Mouse (Mus musculus) heart, adult 2 months (tissue): ENCODE measurements at regions not wholly inside any gene's neighbourhood (a gene's known extent, or its start where the extent isn't known, plus 50 kb on each side); places are given as distances from the start of the nearest gene placed in this dataset.

Source experiments
- DNase-seq, 2 experiments: peaks; one replicate each; pipeline ENCODE4 v3.0.0; 2021
- H3K27ac ChIP-seq: fragments of 200-600 bp; 2 replicates; pipeline ENCODE4 v1.8.1; 2022
- H3K27me3 ChIP-seq: fragments of 200-500 bp; 2 replicates; pipeline ENCODE4 v1.6.1; 2012; ENCODE audit warnings: mild to moderate bottlenecking, low read length, inconsistent platforms, mixed read lengths; ENCODE audit not compliant: control insufficient read depth, insufficient read depth
- H3K36me3 ChIP-seq: fragments of 200-500 bp; 2 replicates; pipeline ENCODE4 v1.6.1; 2012; ENCODE audit warnings: low read length, inconsistent platforms; ENCODE audit not compliant: control insufficient read depth, insufficient read depth
- H3K4me1 ChIP-seq: fragments of 200-500 bp; 2 replicates; pipeline ENCODE4 v1.6.1; 2011; ENCODE audit warnings: low read length; ENCODE audit not compliant: control insufficient read depth, insufficient read depth
- H3K4me3 ChIP-seq: fragments of 200-600 bp; 2 replicates; pipeline ENCODE4 v1.8.1; 2022
- H3K79me2 ChIP-seq: fragments of 200-500 bp; replicated peaks from 2 replicates; pipeline ENCODE4 v1.6.1; 2012; ENCODE audit warnings: mild to moderate bottlenecking, inconsistent platforms, low read length, moderate library complexity, mixed read lengths; ENCODE audit not compliant: control insufficient read depth, insufficient read depth
- H3K9ac ChIP-seq: fragments of 200-500 bp; 2 replicates; pipeline ENCODE4 v1.6.1; 2012; ENCODE audit warnings: low read depth, mild to moderate bottlenecking, control low read depth, inconsistent platforms, low read length, mixed read lengths
- CTCF ChIP-seq: fragments of 200-600 bp; IDR thresholded peaks from 2 replicates; pipeline ENCODE4 v1.8.1; 2022; ENCODE audit warnings: antibody characterized with exemption, mild to moderate bottlenecking, moderate library complexity
- EP300 ChIP-seq: fragments of 200-500 bp; IDR thresholded peaks from 2 replicates; pipeline ENCODE4 v1.6.1; 2011; ENCODE audit warnings: low read depth, low read length, control low read depth; ENCODE audit not compliant: insufficient read depth
- POLR2A ChIP-seq: fragments of 200-500 bp; IDR thresholded peaks from 2 replicates; pipeline ENCODE4 v1.6.1; 2011; ENCODE audit warnings: mild to moderate bottlenecking, low read depth, low read length, control low read depth; ENCODE audit not compliant: insufficient read depth
- WGBS: fragments of 180-500 bp; shearing (Covaris S2); methylation state at CpG from one replicate; pipeline ENCODE4 v1.1.7; 2018; 5-methylcytosine and 5-hydroxymethylcytosine counted together
- intact Hi-C: fragments of 180-260 bp; cut with DNase I; formaldehyde crosslinking; loops from one replicate; pipeline ENCODE4 v1.15.1; 2025

GRCm38 (mm10) chr7:64050246-64050645, 103.4 kb upstream of the Trpm1 start:
- Histone ChIP-seq H3K36me3 (no peaks in the 10 kb centered on the region), H3K27me3 (no peaks in the 10 kb centered on the region), H3K79me2 (no peaks in the 10 kb centered on the region), H3K4me1 (peaks cover 6% of the 10 kb centered on the region; the same call in 1 of the 2 replicates), H3K9ac (no peak overlapping the region), H3K27ac (no peak overlapping the region; the same call in 1 of the 2 replicates), H3K4me3 (no peak overlapping the region)
- TF ChIP-seq POLR2A, result no peak
- TF ChIP-seq CTCF, result no peak
- TF ChIP-seq EP300, result no peak
- peak; percentile 47 to 71 for DNase-seq
- 49% methylated on average over 5 of the region's 5 CpGs for WGBS
- intact Hi-C loops, result no loop called here

GRCm38 (mm10) chr7:64049183-64049965, 104.3 kb upstream of the Trpm1 start:
- TF ChIP-seq CTCF, result no peak
- TF ChIP-seq EP300, result no peak
- TF ChIP-seq POLR2A, result no peak
- H3K9ac ChIP-seq, result no peak overlapping the region; the same call in 1 of the 2 replicates
- no peaks in the 10 kb centered on the region for H3K36me3 ChIP-seq
- no peaks in the 10 kb centered on the region for H3K27me3 ChIP-seq
- no peak overlapping the region; the same call in 1 of the 2 replicates for H3K27ac ChIP-seq
- WGBS, result 47% methylated on average over 11 of the region's 11 CpGs
- no peak overlapping the region for H3K4me3 ChIP-seq
- H3K79me2 ChIP-seq, result no peaks in the 10 kb centered on the region
- H3K4me1 ChIP-seq, result peaks cover 6% of the 10 kb centered on the region; the same call in 1 of the 2 replicates
- intact Hi-C loops, result loop anchor here (5.0 kb wide), 1 partner anchor 52 kb away; no protein-coding TSS in a partner anchor
- DNase-seq, result peak in 1 of 2 experiments; percentile 38

- Histone ChIP-seq H3K4me3 (no peak overlapping the region), H3K79me2 (no peaks in the 10 kb centered on the region), H3K27me3 (no peaks in the 10 kb centered on the region), H3K9ac (peak overlapping the region; percentile 45), H3K36me3 (no peaks in the 10 kb centered on the region), H3K27ac (no peak overlapping the region), H3K4me1 (peaks cover 6% of the 10 kb centered on the region; the same call in 1 of the 2 replicates)
- intact Hi-C loops, result loop anchor here (5.0 kb wide), 1 partner anchor 51 kb away; no protein-coding TSS in a partner anchor
- 10% methylated on average over 21 of the region's 21 CpGs for WGBS
- TF ChIP-seq POLR2A, result no peak
- TF ChIP-seq CTCF, result peak; percentile 8; the same call in 1 of the 2 replicates
- no peak for TF ChIP-seq EP300
- DNase-seq, result peak; percentile 53 to 60
Observed at GRCm38 (mm10) chr7:64048452-64049182, 105.0 kb upstream of the Trpm1 start.

- DNase-seq, result no peak
- TF ChIP-seq CTCF (no peak), POLR2A (no peak), EP300 (no peak)
- Histone ChIP-seq H3K79me2 (no peaks in the 10 kb centered on the region), H3K4me3 (no peak overlapping the region), H3K27me3 (no peaks in the 10 kb centered on the region), H3K4me1 (peaks cover 6% of the 10 kb centered on the region; the same call in 1 of the 2 replicates), H3K27ac (no peak overlapping the region), H3K9ac (no peak overlapping the region), H3K36me3 (no peaks in the 10 kb centered on the region)
- WGBS, result 90% methylated on average over 4 of the region's 4 CpGs
- intact Hi-C loops, result loop anchor here (5.0 kb wide), 1 partner anchor 51 kb away; no protein-coding TSS in a partner anchor
Observed at GRCm38 (mm10) chr7:64047831-64048230, 105.8 kb upstream of the Trpm1 start.

- Histone ChIP-seq H3K27ac (no peak overlapping the region), H3K9ac (no peak overlapping the region), H3K27me3 (no peaks in the 10 kb centered on the region), H3K36me3 (no peaks in the 10 kb centered on the region), H3K4me3 (no peak overlapping the region), H3K4me1 (peaks cover 6% of the 10 kb centered on the region; the same call in 1 of the 2 replicates), H3K79me2 (no peaks in the 10 kb centered on the region)
- intact Hi-C loops, result loop anchor here (5.0 kb wide), 1 partner anchor 48 kb away; no protein-coding TSS in a partner anchor
- 79% methylated on average over 3 of the region's 3 CpGs for WGBS
- DNase-seq, result no peak
- TF ChIP-seq EP300 (no peak), CTCF (no peak), POLR2A (no peak)
Observed at GRCm38 (mm10) chr7:64045292-64045691, 106.6 kb upstream of the Klf13 start.
